Mouse (Mus musculus) lung, postnatal 0 days (tissue): ENCODE measurements around the gene Fam166a.

Experiments
- CTCF ChIP-seq: IDR thresholded peaks from 2 replicates; pipeline ENCODE4 v1.5.1; 2016; ENCODE audit warnings: antibody characterized with exemption, mild to moderate bottlenecking
- EP300 ChIP-seq: IDR thresholded peaks from 2 replicates; pipeline ENCODE4 v1.6.1; 2016; ENCODE audit warnings: antibody characterized with exemption, mild to moderate bottlenecking, control low read depth

GRCm38 (mm10) chr2:25231038-25231437 is 12.5 kb downstream of the Fam166a start:
- TF ChIP-seq CTCF = no peak
- no peak for TF ChIP-seq EP300
